Mouse (Mus musculus) embryo, embryonic 11 days (tissue): ENCODE measurements at regions not wholly inside any gene's neighbourhood (a gene's known extent, or its start where the extent isn't known, plus 50 kb on each side); places are given as distances from the start of the nearest gene placed in this dataset.
A peak's percentile ranks its signal among the peaks of the same experiment; 100 is the strongest.

Source experiments
- DNase-seq: peaks from one replicate; pipeline ENCODE4 v3.0.0-alpha.2; 2015

- no peak for DNase-seq
Observed at GRCm38 (mm10) chr9:50136636-50136985, 208.2 kb downstream of the Rpl10-ps3 start.

- no peak for DNase-seq
Observed at GRCm38 (mm10) chr9:50135939-50136635, 208.7 kb downstream of the Rpl10-ps3 start.

- no peak for DNase-seq
Observed at GRCm38 (mm10) chr9:50124241-50124640, 220.5 kb downstream of the Rpl10-ps3 start.

GRCm38 (mm10) chr9:50120820-50121599 lies 223.8 kb downstream of the Rpl10-ps3 start:
- DNase-seq = no peak

- no peak for DNase-seq
Observed at GRCm38 (mm10) chr9:50119412-50119811, 225.4 kb downstream of the Rpl10-ps3 start.

GRCm38 (mm10) chr9:50118578-50118977 lies 226.2 kb downstream of the Rpl10-ps3 start:
- DNase-seq = no peak

GRCm38 (mm10) chr9:50106551-50106950 lies 238.2 kb downstream of the Rpl10-ps3 start:
- DNase-seq = peak; percentile 20

- no peak for DNase-seq
Observed at GRCm38 (mm10) chr9:50102766-50103165, 242.0 kb downstream of the Rpl10-ps3 start.

- no peak for DNase-seq
Observed at GRCm38 (mm10) chr9:50101061-50101460, 243.7 kb downstream of the Rpl10-ps3 start.

- no peak for DNase-seq
Observed at GRCm38 (mm10) chr9:50090968-50091367, 253.8 kb downstream of the Rpl10-ps3 start.

- no peak for DNase-seq
Observed at GRCm38 (mm10) chr9:50089916-50090315, 254.9 kb downstream of the Rpl10-ps3 start.

GRCm38 (mm10) chr9:50080205-50080604 lies 264.6 kb downstream of the Rpl10-ps3 start:
- DNase-seq = no peak

GRCm38 (mm10) chr9:50068576-50068975 lies 269.9 kb upstream of the Ncam1 start:
- DNase-seq = no peak

- no peak for DNase-seq
Observed at GRCm38 (mm10) chr9:50067729-50068225, 269.1 kb upstream of the Ncam1 start.

- peak; percentile 5 for DNase-seq
Observed at GRCm38 (mm10) chr9:50064505-50065229, 265.9 kb upstream of the Ncam1 start.

- peak; percentile 28 for DNase-seq
Observed at GRCm38 (mm10) chr9:50038231-50038630, 239.5 kb upstream of the Ncam1 start.

- no peak for DNase-seq
Observed at GRCm38 (mm10) chr9:50032322-50033158, 233.8 kb upstream of the Ncam1 start.

GRCm38 (mm10) chr9:50031318-50031717 lies 232.6 kb upstream of the Ncam1 start:
- DNase-seq = no peak

GRCm38 (mm10) chr9:50029030-50029429 lies 230.3 kb upstream of the Ncam1 start:
- peak; percentile 60 for DNase-seq

GRCm38 (mm10) chr9:50028573-50028972 lies 229.8 kb upstream of the Ncam1 start:
- no peak for DNase-seq

- DNase-seq = no peak
Observed at GRCm38 (mm10) chr9:50024820-50025219, 226.1 kb upstream of the Ncam1 start.

GRCm38 (mm10) chr9:50013602-50014001 lies 214.9 kb upstream of the Ncam1 start:
- DNase-seq = no peak
